In genomic region chr15:83565434-83565833, GRCm38 (mm10) we compare ENCODE assay signal across 12 mouse cellular contexts. TPM values are rescaled to one million over a fixed set of nuclear protein-coding genes. Genes with fewer than 3 reads are reported as not detected.
DNase-seq lines count a peak whose midpoint lies in the region; ATAC-seq and TF ChIP-seq lines count a peak whose summit lies in the region.
"Had no signal": no experiment of that assay in that cellular context is flagged by ENCODE, and none has a peak within 500 bp of the region (broad histone marks: within the 10 kb centered on the region; RNA-seq: fewer than 3 reads in every experiment).

No protein-coding gene starts in this region.

- no peak for TF ChIP-seq CTCF in embryonic fibroblast, embryonic 13.5 days (IDR thresholded peaks at IDR 0.05; ENCODE audit: borderline replicate concordance, insufficient read depth, low read length)

- peak; percentile 79 for DNase-seq in urinary bladder, postnatal 14 days (ENCODE audit: low spot score)
- no peak for DNase-seq in urinary bladder, postnatal 4 days (ENCODE audit: low spot score in 2 of 2)
- DNase-seq in large intestine, adult 2 months (ENCODE audit: low read depth, low spot score), result peak; percentile 36
- DNase-seq in frontal cortex, postnatal 36 days (ENCODE audit: low spot score in 2 of 2), result no peak
- no peak for DNase-seq in kidney, adult 9 months
- no peak for DNase-seq in left cerebral cortex, adult 11 months (ENCODE audit: low spot score)
- DNase-seq: thymus, postnatal 25 days had no signal

- H3K9ac ChIP-seq in stomach, embryonic 14.5 days (replicated peaks; ENCODE audit: low read depth, low read length), result no peak overlapping the region
- H3K9ac ChIP-seq: embryonic facial prominence, embryonic 13.5 days; limb, embryonic 15.5 days; neural tube, embryonic 13.5 days had no signal

- peaks cover 10% of the 10 kb centered on the region for H3K4me1 ChIP-seq in embryonic fibroblast, embryonic 13.5 days (ENCODE audit: control insufficient read depth, insufficient read depth, low read length)
- peaks cover 11% of the 10 kb centered on the region for H3K4me1 ChIP-seq in stomach, embryonic 14.5 days (ENCODE audit: control insufficient read depth, insufficient read depth, low read length)

- TF ChIP-seq POLR2A in embryonic fibroblast, embryonic 13.5 days (IDR thresholded peaks at IDR 0.05; ENCODE audit: low read depth, low read length), result peak; percentile 51; the same call in 1 of the 2 replicates

- no peaks in the 10 kb centered on the region for H3K27me3 ChIP-seq in stomach, embryonic 14.5 days (ENCODE audit: control insufficient read depth, insufficient read depth, low read length)
- H3K27me3 ChIP-seq: limb, embryonic 15.5 days had no signal

- H3K9me3 ChIP-seq in stomach, embryonic 14.5 days (ENCODE audit: control insufficient read depth, low read depth, low read length), result no peaks in the 10 kb centered on the region
- H3K9me3 ChIP-seq: embryonic facial prominence, embryonic 13.5 days; limb, embryonic 15.5 days; neural tube, embryonic 13.5 days had no signal

- no peaks in the 10 kb centered on the region for H3K36me3 ChIP-seq in stomach, embryonic 14.5 days (ENCODE audit: control insufficient read depth, insufficient read depth, low read length)
- H3K36me3 ChIP-seq: embryonic facial prominence, embryonic 13.5 days; limb, embryonic 15.5 days; neural tube, embryonic 13.5 days had no signal

- peak; percentile 42 for ATAC-seq in stomach, embryonic 14.5 days (ENCODE audit: insufficient number of reproducible peaks, insufficient read depth, low FRiP score, low read depth)

- peak overlapping the region; percentile 83 for H3K27ac ChIP-seq in embryonic fibroblast, embryonic 13.5 days (ENCODE audit: insufficient read depth, low read length)
- no peak overlapping the region for H3K27ac ChIP-seq in stomach, embryonic 14.5 days (ENCODE audit: low read length)
- H3K27ac ChIP-seq: embryonic facial prominence, embryonic 13.5 days; limb, embryonic 15.5 days; neural tube, embryonic 13.5 days had no signal

- WGBS in large intestine, adult 2 months, result 54% methylated on average over 3 of the region's 3 CpGs
- 85% methylated on average over 3 of the region's 3 CpGs for whole genome bisulfite sequencing in stomach, embryonic 14.5 days

- H3K4me3 ChIP-seq in embryonic fibroblast, embryonic 13.5 days (ENCODE audit: insufficient read depth, low read length), result no peak overlapping the region
- no peak overlapping the region for H3K4me3 ChIP-seq in stomach, embryonic 14.5 days (ENCODE audit: low read depth, low read length)
- H3K4me3 ChIP-seq: embryonic facial prominence, embryonic 13.5 days; limb, embryonic 15.5 days; neural tube, embryonic 13.5 days had no signal

- H3K4me2 ChIP-seq in stomach, embryonic 14.5 days (replicated peaks; ENCODE audit: low read depth, low read length), result no peak overlapping the region
- H3K4me2 ChIP-seq: embryonic facial prominence, embryonic 13.5 days; limb, embryonic 15.5 days; neural tube, embryonic 13.5 days had no signal

RNA-seq across cellular contexts. Expression of gene Mcat, which starts 1.8 kb away (rescaled TPM):
- 17.5 and 18.6 TPM in 2 replicates for polyA plus RNA-seq in embryonic fibroblast, embryonic 13.5 days (2011; ENCODE audit: insufficient read length, low read depth, missing spikeins)
- 16.5 and 18.0 TPM in 2 replicates for polyA plus RNA-seq in large intestine, adult 2 months (2012; rRNA removed)
- 35.6 and 38.3 TPM in 2 replicates for polyA plus RNA-seq in stomach, embryonic 14.5 days (2014; fragmentation: Nextera tagmentation; extraction: Ambion mirVana)

RNA-seq across cellular contexts. Expression of gene Tspo, which starts 2.0 kb away (rescaled TPM):
- polyA plus RNA-seq in embryonic fibroblast, embryonic 13.5 days (2011; ENCODE audit: insufficient read length, low read depth, missing spikeins), result 123 and 179 TPM in 2 replicates
- polyA plus RNA-seq in large intestine, adult 2 months (2012; rRNA removed), result 166 and 168 TPM in 2 replicates
- polyA plus RNA-seq in stomach, embryonic 14.5 days (2014; fragmentation: Nextera tagmentation; extraction: Ambion mirVana), result 80.3 and 82.5 TPM in 2 replicates

RNA-seq across cellular contexts. Expression of gene Ttll12, which starts 29.5 kb away (rescaled TPM):
- polyA plus RNA-seq in embryonic fibroblast, embryonic 13.5 days (2011; ENCODE audit: insufficient read length, low read depth, missing spikeins), result 26.1 and 34.6 TPM in 2 replicates
- polyA plus RNA-seq in large intestine, adult 2 months (2012; rRNA removed), result 19.8 and 22.2 TPM in 2 replicates
- polyA plus RNA-seq in stomach, embryonic 14.5 days (2014; fragmentation: Nextera tagmentation; extraction: Ambion mirVana), result 37.5 and 40.3 TPM in 2 replicates

RNA-seq across cellular contexts. Expression of gene Bik, which starts 38.8 kb away (rescaled TPM):
- not detected in 2 replicates for polyA plus RNA-seq in embryonic fibroblast, embryonic 13.5 days (2011; ENCODE audit: insufficient read length, low read depth, missing spikeins)
- polyA plus RNA-seq in large intestine, adult 2 months (2012; rRNA removed), result 3.1 and 6.6 TPM in 2 replicates
- polyA plus RNA-seq in stomach, embryonic 14.5 days (2014; fragmentation: Nextera tagmentation; extraction: Ambion mirVana), result 7.1 and 8.9 TPM in 2 replicates

RNA-seq across cellular contexts. Expression of gene Ttll1, which starts 54.7 kb away (rescaled TPM):
- 12.3 and 18.2 TPM in 2 replicates for polyA plus RNA-seq in embryonic fibroblast, embryonic 13.5 days (2011; ENCODE audit: insufficient read length, low read depth, missing spikeins)
- 4.3 and 4.4 TPM in 2 replicates for polyA plus RNA-seq in large intestine, adult 2 months (2012; rRNA removed)
- polyA plus RNA-seq in stomach, embryonic 14.5 days (2014; fragmentation: Nextera tagmentation; extraction: Ambion mirVana), result 18.0 and 19.2 TPM in 2 replicates

Comparison
In these comparisons a context has a peak if more than half of its experiments do, and no peak if none do; other contexts are left out.
1. DNase-seq: peak in urinary bladder, postnatal 14 days (single experiment) and large intestine, adult 2 months (single experiment); none in urinary bladder, postnatal 4 days (0 of 2), frontal cortex, postnatal 36 days (0 of 2), kidney, adult 9 months (single experiment) and left cerebral cortex, adult 11 months (single experiment).